Mouse (Mus musculus) limb, embryonic 15.5 days (tissue): Measurements from ENCODE around the gene Adcy4. TPM values are rescaled to one million over a fixed set of nuclear protein-coding genes. Genes with fewer than 3 reads are reported as not detected.

Source experiments
- polyA plus RNA-seq: library from polyadenylated mRNA; unstranded; fragments of >200 nt; fragmentation: Nextera tagmentation; extraction: Ambion mirVana; gene quantifications from 2 replicates; pipeline ENCODE4 v1.2.1, GENCODE M21; 2015

Gene Adcy4
- polyA plus RNA-seq, 1 experiment from 2014 or later: 21.3 TPM

Other genes starting within 250 kb of the Adcy4 start
- 32.4 and 34.3 TPM in 2 replicates for gene Pck2, start 243.8 kb downstream of the Adcy4 start, polyA plus RNA-seq
- 50.0 and 50.1 TPM in 2 replicates for gene Dcaf11, start 224.1 kb downstream of the Adcy4 start, polyA plus RNA-seq
- gene A730061H03Rik, start 223.7 kb downstream of the Adcy4 start, polyA plus RNA-seq: 1.3 and 1.4 TPM in 2 replicates
- gene Fitm1, start 208.5 kb downstream of the Adcy4 start, polyA plus RNA-seq: 17.3 and 44.6 TPM in 2 replicates
- 141 and 148 TPM in 2 replicates for gene Psme1, start 206.0 kb downstream of the Adcy4 start, polyA plus RNA-seq
- 12.6 and 16.2 TPM in 2 replicates for gene Emc9, start 198.8 kb downstream of the Adcy4 start, polyA plus RNA-seq
- gene Psme2, start 193.0 kb downstream of the Adcy4 start, polyA plus RNA-seq: 239 and 241 TPM in 2 replicates
- 20.0 and 20.6 TPM in 2 replicates for gene Rnf31, start 192.4 kb downstream of the Adcy4 start, polyA plus RNA-seq
- 13.2 and 13.7 TPM in 2 replicates for gene Irf9, start 180.5 kb downstream of the Adcy4 start, polyA plus RNA-seq
- gene Rec8, start 166.1 kb downstream of the Adcy4 start, polyA plus RNA-seq: 3.3 TPM in 2 replicates
- gene Ipo4, start 148.1 kb downstream of the Adcy4 start, polyA plus RNA-seq: 107 and 125 TPM in 2 replicates
- 1.5 and 1.6 TPM in 2 replicates for gene Gm49378, start 146.2 kb downstream of the Adcy4 start, polyA plus RNA-seq
- gene Tm9sf1, start 140.3 kb downstream of the Adcy4 start, polyA plus RNA-seq: 115 and 124 TPM in 2 replicates
- 1.0 and 1.1 TPM in 2 replicates for gene Tssk4, start 133.9 kb downstream of the Adcy4 start, polyA plus RNA-seq
- gene Mdp1, start 123.6 kb downstream of the Adcy4 start, polyA plus RNA-seq: 56.0 and 58.7 TPM in 2 replicates
- gene Gmpr2, start 112.2 kb downstream of the Adcy4 start, polyA plus RNA-seq: 61.0 and 61.1 TPM in 2 replicates
- 536 and 558 TPM in 2 replicates for gene Nedd8, start 112.0 kb downstream of the Adcy4 start, polyA plus RNA-seq
- gene Tinf2, start 102.3 kb downstream of the Adcy4 start, polyA plus RNA-seq: 31.5 and 33.3 TPM in 2 replicates
- gene Tgm1, start 70.2 kb downstream of the Adcy4 start, polyA plus RNA-seq: 47.8 and 48.0 TPM in 2 replicates
- 29.4 and 31.3 TPM in 2 replicates for gene Rabggta, start 61.8 kb downstream of the Adcy4 start, polyA plus RNA-seq
- gene Dhrs1, start 38.4 kb downstream of the Adcy4 start, polyA plus RNA-seq: 83.3 and 93.4 TPM in 2 replicates
- 27.9 and 31.9 TPM in 2 replicates for gene Nop9, start 38.4 kb downstream of the Adcy4 start, polyA plus RNA-seq
- gene Cideb, start 25.6 kb downstream of the Adcy4 start, polyA plus RNA-seq: 0.58 and 0.74 TPM in 2 replicates
- 0.83 and 1.3 TPM in 2 replicates for gene Ltb4r2, start 22.7 kb downstream of the Adcy4 start, polyA plus RNA-seq
- gene Ltb4r1, start 18.1 kb downstream of the Adcy4 start, polyA plus RNA-seq: 1.2 and 1.4 TPM in 2 replicates
- 35.0 and 37.6 TPM in 2 replicates for gene Ripk3, start 4.8 kb upstream of the Adcy4 start, polyA plus RNA-seq
- 89.3 and 95.9 TPM in 2 replicates for gene Nfatc4, start 39.0 kb upstream of the Adcy4 start, polyA plus RNA-seq
- gene Nynrin, start 69.9 kb upstream of the Adcy4 start, polyA plus RNA-seq: 21.6 and 25.5 TPM in 2 replicates
- gene Cbln3, start 100.3 kb upstream of the Adcy4 start, polyA plus RNA-seq: 0.24 and 0.46 TPM in 2 replicates
- 18.6 and 20.5 TPM in 2 replicates for gene Khnyn, start 100.9 kb upstream of the Adcy4 start, polyA plus RNA-seq
- gene Sdr39u1, start 116.2 kb upstream of the Adcy4 start, polyA plus RNA-seq: 87.1 and 91.0 TPM in 2 replicates
- 401 and 411 TPM in 2 replicates for gene Cma1, start 160.6 kb upstream of the Adcy4 start, polyA plus RNA-seq
- gene Cma2, start 166.9 kb upstream of the Adcy4 start, polyA plus RNA-seq: 1.00 and 1.0 TPM in 2 replicates
- gene Mcpt1, start 233.9 kb upstream of the Adcy4 start, polyA plus RNA-seq: 0.14 and 0.35 TPM in 2 replicates
- gene Mcpt9, start 246.4 kb upstream of the Adcy4 start, polyA plus RNA-seq: not detected in 2 replicates